Mouse (Mus musculus) cortical plate, adult 2 months (tissue): Measurements from ENCODE around the gene Col26a1. TPM values are rescaled to one million over a fixed set of nuclear protein-coding genes. Genes with fewer than 3 reads are reported as not detected.

Source experiments
- H3K27ac ChIP-seq: fragments of 200-500 bp; 2 replicates; pipeline ENCODE4 v1.5.1; 2012; ENCODE audit warnings: low read length, control low read depth, inconsistent platforms; ENCODE audit not compliant: insufficient read depth
- H3K4me1 ChIP-seq: fragments of 200-500 bp; 2 replicates; pipeline ENCODE4 v1.6.1; 2011; ENCODE audit warnings: low read length; ENCODE audit not compliant: control insufficient read depth, insufficient read depth
- H3K4me3 ChIP-seq: fragments of 200-500 bp; 2 replicates; pipeline ENCODE4 v1.5.1; 2011; ENCODE audit warnings: mild to moderate bottlenecking, low read length, control low read depth; ENCODE audit not compliant: insufficient read depth
- CTCF ChIP-seq: fragments of 200-500 bp; IDR thresholded peaks from 2 replicates; pipeline ENCODE4 v1.5.1; 2011; ENCODE audit warnings: mild to moderate bottlenecking, control low read depth, low read length; ENCODE audit not compliant: insufficient read depth; ENCODE audit errors: extremely low read depth
- POLR2A ChIP-seq: fragments of 200-500 bp; IDR thresholded peaks from 2 replicates; pipeline ENCODE4 v1.6.1; 2011; ENCODE audit warnings: mild to moderate bottlenecking, low read length, control low read depth; ENCODE audit not compliant: insufficient read depth; ENCODE audit errors: extremely low read depth
- polyA plus RNA-seq: library from polyadenylated mRNA; depleted of rRNA; stranded (reverse); fragments of >200 nt; gene quantifications from 2 replicates; pipeline ENCODE4 v1.2.3, GENCODE M21; 2012

Col26a1 gene
- polyA plus RNA-seq, 1 experiment: 22.7 TPM

GRCm38 (mm10) chr5:136718656-136719055, 164.4 kb downstream of the Col26a1 start:
- no peaks in the 10 kb centered on the region for H3K4me1 ChIP-seq
- no peak overlapping the region for H3K4me3 ChIP-seq
- TF ChIP-seq POLR2A (no peak), CTCF (no peak)
- H3K27ac ChIP-seq: no peak overlapping the region

- TF ChIP-seq CTCF (no peak), POLR2A (no peak)
- H3K4me3 ChIP-seq: no peak overlapping the region
- H3K4me1 ChIP-seq: no peaks in the 10 kb centered on the region
- H3K27ac ChIP-seq: no peak overlapping the region
Observed at GRCm38 (mm10) chr5:136717573-136717854, 165.5 kb downstream of the Col26a1 start.

GRCm38 (mm10) chr5:136716696-136717572, 166.1 kb downstream of the Col26a1 start:
- Histone ChIP-seq H3K4me3 (no peak overlapping the region), H3K27ac (no peak overlapping the region), H3K4me1 (no peaks in the 10 kb centered on the region)
- TF ChIP-seq POLR2A (no peak), CTCF (no peak)

GRCm38 (mm10) chr5:136714879-136715278, 168.1 kb downstream of the Col26a1 start:
- H3K4me3 ChIP-seq: no peak overlapping the region
- H3K27ac ChIP-seq: no peak overlapping the region
- H3K4me1 ChIP-seq: no peaks in the 10 kb centered on the region
- no peak for TF ChIP-seq POLR2A
- TF ChIP-seq CTCF: peak; percentile 39

GRCm38 (mm10) chr5:136714232-136714875, 168.7 kb downstream of the Col26a1 start:
- Histone ChIP-seq H3K27ac (no peak overlapping the region), H3K4me1 (no peaks in the 10 kb centered on the region), H3K4me3 (no peak overlapping the region)
- TF ChIP-seq CTCF (no peak), POLR2A (no peak)

- no peak for TF ChIP-seq POLR2A
- Histone ChIP-seq H3K27ac (no peak overlapping the region), H3K4me3 (no peak overlapping the region), H3K4me1 (no peaks in the 10 kb centered on the region)
Observed at GRCm38 (mm10) chr5:136710742-136711141, 172.3 kb downstream of the Col26a1 start.

GRCm38 (mm10) chr5:136708116-136708515, 174.9 kb downstream of the Col26a1 start:
- Histone ChIP-seq H3K27ac (no peak overlapping the region), H3K4me1 (no peaks in the 10 kb centered on the region), H3K4me3 (no peak overlapping the region)
- TF ChIP-seq CTCF (no peak), POLR2A (no peak)

- Histone ChIP-seq H3K4me1 (no peaks in the 10 kb centered on the region), H3K4me3 (no peak overlapping the region), H3K27ac (no peak overlapping the region)
- TF ChIP-seq POLR2A (no peak), CTCF (peak; percentile 85)
Observed at GRCm38 (mm10) chr5:136706803-136707202, 176.2 kb downstream of the Col26a1 start.

GRCm38 (mm10) chr5:136705532-136705931, 177.5 kb downstream of the Col26a1 start:
- no peak overlapping the region for H3K27ac ChIP-seq
- H3K4me1 ChIP-seq: no peaks in the 10 kb centered on the region
- no peak overlapping the region for H3K4me3 ChIP-seq
- TF ChIP-seq CTCF: 0 out of 2 replicates have a peak, but pooled peaks have one; percentile 1
- TF ChIP-seq POLR2A: no peak

- TF ChIP-seq POLR2A (no peak), CTCF (no peak)
- H3K27ac ChIP-seq: no peak overlapping the region
- H3K4me3 ChIP-seq: no peak overlapping the region
- H3K4me1 ChIP-seq: no peaks in the 10 kb centered on the region
Observed at GRCm38 (mm10) chr5:136704151-136704550, 178.9 kb downstream of the Col26a1 start.
